Mouse (Mus musculus) liver (tissue): ENCODE measurements around the gene Ddr2.
"Not testable (repeated sequence)": the region's sequence is repeated elsewhere in the genome, so short reads cannot be mapped to it uniquely, and the experiment has no call there.

Source experiments
- DNase-seq: peaks from one replicate; pipeline ENCODE4 v3.0.0-alpha.2; 2020; ENCODE audit warnings: mixed read lengths

Gene Ddr2

GRCm38 (mm10) chr1:170110516-170111332 lies at the start of gene Ddr2:
Gene Ddr2 (minus strand): TSS chr1:170110762.
- DNase-seq = peak; percentile 47

DNA sequence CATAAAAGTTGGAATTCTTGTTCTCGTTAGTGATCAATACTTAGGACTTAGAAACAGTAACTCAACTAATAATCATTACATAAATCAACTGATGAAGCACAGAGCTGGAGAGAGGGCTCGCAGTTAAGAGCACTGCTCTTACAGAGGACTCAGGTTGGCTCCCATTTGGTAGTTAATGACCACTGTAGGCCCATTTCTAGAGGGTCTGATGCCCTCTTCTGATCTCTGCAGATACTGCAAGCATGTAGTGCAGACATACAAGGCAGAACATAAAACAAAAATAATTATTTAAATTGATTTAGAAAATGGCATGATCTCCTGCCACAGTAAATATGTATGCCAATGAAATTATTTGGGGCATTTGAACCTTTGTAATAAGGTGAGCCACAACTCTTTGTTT lies 49.1 kb upstream of the Ddr2 start:
- no peak for DNase-seq

DNA sequence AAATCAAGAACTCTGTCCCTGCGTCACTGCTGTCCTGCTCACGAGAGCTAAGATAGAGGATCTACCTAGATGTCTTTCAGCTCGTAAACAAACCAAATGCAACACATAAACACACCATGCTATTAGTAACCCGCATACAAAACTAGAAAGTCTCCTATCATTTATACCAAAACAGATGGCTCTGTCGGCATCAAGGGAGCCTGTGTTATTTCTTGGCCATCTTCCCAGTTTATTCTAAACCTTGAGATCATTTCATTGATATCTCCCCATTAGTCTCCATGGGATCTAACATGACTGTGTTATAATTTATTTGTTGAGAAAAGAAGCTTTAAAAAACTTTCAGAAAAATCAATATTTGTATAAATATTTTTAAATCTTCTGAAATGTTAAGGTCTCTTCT lies 45.2 kb upstream of the Ddr2 start:
- DNase-seq = no peak

- no peak for DNase-seq
Measured at GRCm38 (mm10) chr1:170155298-170155697, 44.7 kb upstream of the Ddr2 start.

DNA sequence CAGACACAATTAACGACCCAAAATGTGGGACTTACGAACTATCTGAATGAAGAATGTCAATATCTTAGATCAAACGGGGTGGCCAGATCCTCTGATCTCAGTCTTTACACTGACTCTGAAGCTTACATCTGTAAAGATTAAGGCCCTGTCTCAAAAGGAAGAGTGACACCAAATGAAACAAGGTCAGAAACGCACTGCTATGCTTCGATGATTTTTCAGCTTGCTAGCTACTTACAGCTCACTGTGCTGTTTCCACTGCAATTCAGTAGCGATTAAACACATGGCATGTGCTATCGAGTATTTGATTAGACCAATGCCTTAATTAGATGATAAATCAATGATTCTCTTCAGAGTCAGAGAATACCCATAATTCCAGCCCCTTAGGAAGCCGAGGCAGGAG lies 43.4 kb upstream of the Ddr2 start:
- no peak for DNase-seq

DNA sequence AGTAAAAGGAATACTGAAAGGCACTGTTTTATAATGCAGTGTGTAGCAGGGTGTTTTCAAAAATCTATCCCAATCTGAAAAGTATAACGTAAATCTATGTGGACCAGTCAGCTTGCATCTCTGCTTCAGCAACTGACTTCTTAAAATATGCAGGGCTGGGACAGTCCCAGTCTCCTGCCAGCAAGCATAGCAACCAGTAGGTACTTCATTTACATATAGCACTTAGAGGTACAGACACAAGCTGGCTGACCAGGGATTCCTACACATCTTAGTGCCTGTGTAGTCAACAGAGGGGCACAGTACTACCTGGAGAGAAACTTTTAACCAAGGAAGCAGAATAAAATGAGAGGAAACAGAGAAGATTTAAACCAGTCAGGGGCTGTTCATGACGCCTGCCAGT lies 42.0 kb upstream of the Ddr2 start:
- DNase-seq = no peak

- DNase-seq = no peak
Measured at GRCm38 (mm10) chr1:170150870-170151269, 40.3 kb upstream of the Ddr2 start.

- no peak for DNase-seq
Measured at GRCm38 (mm10) chr1:170149756-170150155, 39.2 kb upstream of the Ddr2 start.

DNA sequence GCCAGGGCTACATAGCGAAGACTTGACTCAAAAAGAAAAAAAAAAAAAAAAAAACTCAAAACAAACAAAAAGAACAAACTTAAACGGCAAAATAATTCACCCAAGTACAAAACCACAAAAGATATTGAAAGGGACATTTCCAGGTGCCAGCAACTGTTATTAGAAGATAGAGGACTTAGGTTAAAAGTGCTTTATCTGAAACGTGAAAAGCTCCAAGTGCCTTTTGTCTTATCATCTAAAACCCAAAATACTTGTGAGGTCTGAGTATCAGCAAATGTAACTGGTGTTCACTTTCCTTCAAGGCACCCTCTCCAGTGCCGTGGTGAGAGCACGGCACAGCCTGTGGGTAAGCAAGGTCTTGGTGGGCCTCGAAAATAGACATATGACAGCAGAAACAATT lies 38.0 kb upstream of the Ddr2 start:
- DNase-seq = peak; percentile 41

DNA sequence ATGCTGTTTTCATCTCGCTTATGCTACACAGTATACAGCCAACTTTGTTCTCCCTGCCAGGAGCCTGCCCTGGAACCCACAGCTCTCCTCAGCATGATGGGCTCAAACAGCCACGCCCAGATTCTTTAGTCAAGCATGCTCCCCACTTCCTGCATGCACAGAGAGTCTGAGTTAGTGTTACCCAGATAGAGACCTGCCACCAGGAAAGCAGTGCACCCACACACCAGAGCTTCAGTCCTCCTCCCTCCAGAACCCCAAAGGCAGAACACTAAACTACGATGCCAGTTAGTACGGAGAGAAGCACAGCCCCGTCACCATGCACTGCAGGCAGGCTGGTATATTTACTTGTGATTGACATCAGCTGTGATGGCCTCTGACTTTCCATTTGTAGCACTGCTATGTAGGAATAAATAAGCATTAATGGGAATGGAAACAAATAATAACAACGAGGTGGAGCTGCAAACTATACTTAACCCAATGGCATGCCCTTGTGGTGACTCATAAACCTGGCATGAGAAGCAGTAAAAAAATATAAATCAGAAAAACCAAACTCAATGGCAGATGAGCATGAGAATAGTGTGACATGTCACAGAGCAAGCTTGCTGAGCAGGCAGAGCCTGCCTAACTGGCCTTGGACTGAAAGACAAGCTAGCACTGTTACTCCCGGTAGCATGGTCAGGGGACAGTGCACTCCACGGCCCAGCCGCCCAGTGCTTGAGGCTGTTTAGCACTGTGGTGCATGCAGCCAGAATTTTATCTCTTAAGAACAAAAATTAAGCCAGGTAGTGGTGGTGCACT lies 37.3 kb upstream of the Ddr2 start:
- peak; percentile 35 for DNase-seq

DNA sequence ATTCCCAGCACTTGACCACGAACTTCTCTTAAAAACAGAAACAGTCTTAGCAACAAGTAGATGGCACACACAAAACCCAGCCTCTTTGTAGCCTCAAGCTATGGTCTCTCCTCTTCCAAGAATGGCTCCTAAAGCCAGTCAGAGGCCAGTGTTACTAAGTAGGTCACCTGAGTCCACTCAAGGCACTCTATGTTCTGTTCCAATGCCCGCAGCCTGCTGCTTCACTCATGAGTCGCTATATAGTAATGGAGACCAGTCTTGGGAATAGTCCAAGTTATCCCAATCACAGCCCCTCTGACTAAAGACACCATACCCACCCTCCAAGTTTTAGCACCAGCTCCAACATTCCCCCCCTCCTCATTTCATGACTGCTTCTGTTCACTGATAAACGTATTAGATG lies 35.0 kb upstream of the Ddr2 start:
- no peak for DNase-seq

GRCm38 (mm10) chr1:170142256-170142871 lies 31.8 kb upstream of the Ddr2 start:
- no peak for DNase-seq

- DNase-seq = no peak
Measured at GRCm38 (mm10) chr1:170141626-170142025, 31.1 kb upstream of the Ddr2 start.

- DNase-seq = peak; percentile 56
Measured at GRCm38 (mm10) chr1:170136351-170137009, 25.9 kb upstream of the Ddr2 start.

GRCm38 (mm10) chr1:170134264-170134663 lies 23.7 kb upstream of the Ddr2 start:
- DNase-seq = no peak

GRCm38 (mm10) chr1:170130962-170131361 lies 20.4 kb upstream of the Ddr2 start:
- no peak for DNase-seq

- no peak for DNase-seq
Measured at GRCm38 (mm10) chr1:170124644-170125043, 14.1 kb upstream of the Ddr2 start.

GRCm38 (mm10) chr1:170113616-170114015 lies 3.1 kb upstream of the Ddr2 start:
- no peak for DNase-seq

DNA sequence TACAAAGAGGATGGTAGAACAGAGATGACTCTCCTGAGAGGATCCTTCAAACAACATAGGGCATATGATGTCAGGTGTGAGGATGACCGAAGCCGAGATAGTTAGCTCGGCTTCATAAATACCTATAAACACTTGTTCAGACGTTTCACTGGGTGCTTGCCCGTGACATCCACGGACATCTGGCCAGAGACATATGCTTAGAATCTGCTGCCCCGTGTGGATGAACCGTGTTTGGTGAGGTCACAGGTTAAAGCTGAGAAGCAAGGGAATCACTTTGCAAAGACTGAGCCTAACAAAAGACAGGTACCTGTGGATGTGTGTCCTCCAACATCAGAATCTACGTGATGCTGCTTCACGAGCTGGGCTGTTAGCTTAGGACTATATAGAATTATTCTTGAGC lies 1.7 kb upstream of the Ddr2 start:
- no peak for DNase-seq

- DNase-seq = no peak
Measured at GRCm38 (mm10) chr1:170111651-170112226, 1.2 kb upstream of the Ddr2 start.

DNA sequence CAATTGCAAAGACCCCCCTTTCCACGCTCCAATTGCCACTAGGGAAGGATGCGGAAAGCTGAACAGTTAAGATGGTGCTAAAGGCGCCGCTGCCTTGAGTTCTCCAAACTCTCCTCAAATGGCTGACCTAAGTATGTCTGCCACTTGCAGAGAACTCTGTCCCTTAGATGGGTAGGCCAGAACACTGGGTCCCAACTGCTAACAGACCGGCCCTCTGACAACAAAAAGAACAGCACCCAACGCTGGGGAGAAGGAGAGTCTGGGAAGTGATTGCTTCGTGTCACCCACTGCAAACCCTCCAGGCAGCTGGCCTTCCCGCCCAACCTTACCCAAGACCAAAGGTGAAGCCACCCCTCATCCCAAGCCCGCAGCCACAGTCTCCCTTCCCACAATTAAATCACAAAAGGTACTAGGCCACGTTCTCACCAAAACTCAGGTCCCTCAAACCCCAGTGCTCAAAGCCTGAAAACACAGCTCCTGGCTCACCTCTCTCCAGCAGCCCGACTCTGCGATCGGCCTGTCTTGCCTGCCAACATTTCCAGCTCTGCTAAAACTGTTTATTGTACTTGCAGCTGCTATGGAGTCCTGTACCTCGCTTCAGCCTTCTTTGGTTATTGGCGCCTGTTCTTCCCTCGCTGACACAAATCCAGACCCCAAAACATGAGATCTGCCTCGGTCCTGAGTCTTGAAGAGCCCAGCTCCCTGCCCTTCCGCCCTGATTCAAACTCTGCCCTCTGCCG lies 616 bp downstream of the Ddr2 start:
- no peak for DNase-seq

- not testable (repeated sequence) for DNase-seq
Measured at GRCm38 (mm10) chr1:170102814-170103213, 7.7 kb downstream of the Ddr2 start.
